Mouse (Mus musculus) cerebellum, postnatal 36 days (tissue): ENCODE measurements around the gene Med26.

Experiments used
- DNase-seq, 2 experiments: peaks; one replicate each; pipeline ENCODE4 v3.0.0; 2021 to 2022; ENCODE audit warnings: mixed read lengths in 2 of 2

The Med26 gene

DNA sequence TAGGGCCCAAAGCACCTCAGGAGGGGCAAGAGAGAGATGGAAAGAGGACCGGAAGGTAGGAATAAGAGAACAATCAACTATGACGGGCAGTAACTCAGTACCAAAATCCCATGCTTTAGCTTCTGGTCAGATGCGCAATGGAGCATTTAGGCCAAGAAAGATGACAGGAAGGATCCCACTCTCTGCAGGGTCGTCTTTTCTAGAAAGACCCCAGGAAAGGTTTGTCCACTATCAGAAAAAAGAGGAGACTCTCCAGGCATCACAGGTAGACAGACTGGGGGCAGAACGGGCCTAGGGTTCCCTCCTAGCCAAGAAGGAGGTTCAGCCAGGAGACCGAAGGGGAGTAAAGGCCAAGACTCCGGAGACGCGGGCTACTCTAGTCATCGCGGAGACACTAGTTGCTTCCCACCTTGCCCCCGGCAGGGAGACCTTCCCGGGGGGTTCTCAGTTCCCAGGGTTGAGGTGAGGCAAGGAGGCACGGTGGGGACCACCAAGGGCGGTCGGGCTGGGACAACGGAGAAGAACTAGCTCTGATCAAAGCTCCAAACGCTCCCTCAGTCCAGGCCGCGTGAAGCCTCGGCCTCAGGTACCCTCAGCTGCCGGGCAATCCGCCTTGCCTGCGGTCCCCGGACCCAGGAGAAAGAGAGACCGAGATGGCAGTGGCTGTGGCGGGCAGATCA, 808 bp downstream of the Med26 start:
- peak in 1 of 2 experiments; percentile 26 for DNase-seq

DNA sequence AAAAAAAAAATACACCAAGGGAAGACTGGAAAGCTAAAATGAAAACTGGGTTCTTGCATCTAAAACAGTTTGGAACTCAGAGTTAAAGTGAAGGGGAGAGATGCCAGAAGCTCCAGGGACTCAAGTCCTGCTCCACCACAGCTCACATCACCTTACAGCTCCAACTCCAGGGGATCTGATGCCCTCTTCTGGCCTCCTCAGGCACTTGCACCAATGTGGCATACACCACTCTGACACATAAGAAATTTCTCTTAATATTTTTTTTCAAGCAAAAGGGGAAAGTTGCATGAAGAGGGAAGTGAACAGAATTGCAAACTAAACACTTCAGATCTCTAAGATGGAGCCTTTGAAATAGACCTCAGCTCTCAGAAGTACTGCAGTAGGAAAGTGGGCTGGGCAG, 8.8 kb downstream of the Med26 start:
- no peak for DNase-seq

DNA sequence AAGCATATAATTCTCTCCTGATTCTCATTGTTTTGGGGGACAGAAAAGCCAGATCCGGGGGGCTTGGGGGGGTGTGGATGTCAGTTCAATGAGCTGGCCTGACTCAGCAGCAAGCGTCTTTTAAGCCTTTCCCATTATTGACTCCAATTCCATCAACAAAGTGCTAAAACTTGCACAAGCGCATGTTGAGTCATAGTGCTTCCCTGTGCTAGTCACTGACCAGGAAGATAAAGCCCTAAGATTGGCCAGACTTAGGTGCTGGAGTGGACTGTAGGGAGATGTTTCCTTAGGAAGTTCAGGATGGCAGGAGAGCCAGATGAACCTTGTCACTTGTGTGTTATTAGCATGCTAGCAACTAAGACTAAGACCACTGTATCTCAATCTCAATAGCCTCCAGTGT, 13.2 kb downstream of the Med26 start:
- DNase-seq = no peak

DNA sequence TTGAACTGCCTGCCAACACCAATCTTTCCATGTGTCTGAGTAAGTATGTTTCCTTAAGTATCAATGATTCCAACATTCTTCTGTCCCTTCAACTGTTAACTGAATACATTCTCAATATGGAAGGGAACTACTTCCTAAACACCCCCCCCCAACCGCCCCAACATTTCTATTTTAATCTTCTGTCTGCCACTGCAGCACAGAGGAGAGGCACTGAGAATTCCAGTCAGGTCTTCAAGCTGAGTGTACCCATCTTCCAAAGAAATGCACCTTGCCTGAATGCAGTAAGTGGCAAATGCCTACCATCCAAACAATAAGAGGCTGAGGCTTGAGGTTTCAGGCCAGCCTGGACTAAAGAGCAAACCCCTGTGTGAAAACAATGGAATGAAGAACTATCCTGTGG, 16.0 kb downstream of the Med26 start:
- DNase-seq = no peak

DNA sequence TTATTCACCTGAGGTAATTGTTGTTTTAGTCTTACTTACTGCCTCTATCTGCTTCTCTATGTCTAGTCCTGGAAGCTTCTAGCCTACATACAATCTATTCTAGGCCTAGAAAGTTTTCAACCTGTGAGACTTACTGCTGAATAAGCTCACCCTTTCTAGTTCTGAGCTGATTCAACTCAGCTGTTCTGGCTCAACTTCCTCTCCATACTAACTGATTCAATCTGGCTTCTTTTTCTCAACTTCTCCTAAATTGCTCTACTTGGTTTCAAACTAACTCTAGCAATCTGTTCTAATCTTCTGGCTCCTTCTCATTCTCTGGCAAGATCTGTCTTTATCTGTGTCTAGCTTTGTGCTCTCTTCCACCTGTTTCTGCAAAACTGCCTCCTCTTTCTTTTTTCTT, 26.2 kb downstream of the Med26 start:
- no peak for DNase-seq

DNA sequence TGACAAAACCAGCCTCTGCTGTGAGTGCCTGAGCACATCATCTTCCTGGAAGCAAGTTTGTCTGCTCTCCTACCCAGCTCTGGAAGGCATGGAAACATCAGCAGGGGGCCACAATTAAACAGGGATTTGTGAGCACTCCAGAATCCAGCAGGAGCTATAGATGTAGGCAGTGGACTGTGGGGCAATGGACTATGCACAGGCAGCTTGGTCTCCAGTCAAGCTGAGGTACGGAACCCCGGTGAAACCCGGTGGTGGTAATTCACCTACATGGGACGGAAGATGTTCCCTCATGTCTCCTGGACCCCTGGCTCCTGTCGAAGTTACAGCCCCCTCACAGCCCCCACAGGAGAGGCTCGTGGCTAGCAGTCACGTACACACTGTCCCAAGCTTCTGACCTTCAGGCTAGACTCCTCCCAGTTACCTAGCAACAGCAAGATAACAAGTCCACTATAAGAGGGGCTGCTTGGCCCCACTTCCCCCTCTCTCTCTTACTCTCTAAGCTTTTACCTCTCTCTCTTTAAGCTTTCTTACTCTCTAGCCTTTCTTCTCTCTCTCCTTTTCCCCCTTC, 30.6 kb downstream of the Med26 start:
- no peak for DNase-seq

DNA sequence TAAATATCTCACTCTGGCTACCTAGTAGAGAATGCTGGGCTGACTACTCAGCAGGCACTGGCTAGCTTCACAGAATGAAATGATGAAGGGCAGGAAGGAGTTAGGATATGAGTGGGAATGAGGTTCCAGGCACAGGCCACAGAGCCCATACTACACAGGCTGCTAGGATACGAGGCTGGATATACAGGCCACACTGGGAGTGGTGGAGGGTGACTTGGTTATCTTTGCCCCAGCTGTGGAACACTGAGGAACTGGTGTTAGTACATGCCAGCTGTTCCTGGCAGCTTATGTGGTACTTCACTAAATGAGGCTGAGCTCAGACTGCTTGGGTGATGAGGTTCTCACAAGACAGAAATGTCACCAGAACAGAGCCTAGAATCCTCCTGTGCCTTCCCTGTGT, 34.9 kb downstream of the Med26 start:
- no peak for DNase-seq

DNA sequence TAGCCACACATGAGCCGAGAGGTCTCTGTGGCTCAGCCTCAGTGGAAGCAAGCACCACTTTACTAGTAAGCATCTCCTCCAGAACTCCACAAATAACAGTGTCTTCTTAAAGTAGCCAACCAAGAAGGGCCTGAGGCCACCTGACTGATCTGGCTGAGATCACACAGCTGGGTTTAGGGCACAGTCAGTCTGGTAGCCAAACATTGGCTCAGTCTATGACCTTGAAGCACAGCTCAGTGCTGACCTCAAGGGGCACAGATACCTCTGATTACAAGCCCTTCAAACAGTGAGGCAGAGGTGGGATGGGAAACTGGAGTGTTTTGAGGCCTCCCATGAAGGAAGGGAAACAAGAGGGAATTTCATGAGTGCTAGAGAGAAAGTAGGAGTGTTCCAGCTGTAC, 35.4 kb downstream of the Med26 start:
- no peak for DNase-seq

DNA sequence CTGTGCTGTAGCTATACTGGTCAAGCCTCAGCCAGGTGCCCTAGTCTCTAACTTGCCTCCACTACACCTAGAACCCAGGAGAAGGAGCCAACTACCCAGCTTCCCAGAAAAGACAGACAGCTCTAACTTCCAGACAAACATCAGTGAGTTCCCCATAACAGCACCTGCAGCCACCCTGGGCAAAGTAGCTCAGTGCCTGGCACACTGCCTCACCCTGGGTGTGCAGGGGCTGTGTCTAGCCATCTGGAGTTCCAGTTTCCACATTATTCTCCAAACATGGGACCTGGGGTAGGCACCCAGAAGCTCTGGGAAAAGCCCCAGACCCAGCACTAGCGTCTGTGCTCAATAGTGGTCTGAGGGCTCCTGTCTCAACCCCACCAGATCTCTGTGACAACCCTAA, 40.6 kb downstream of the Med26 start:
- DNase-seq = no peak

DNA sequence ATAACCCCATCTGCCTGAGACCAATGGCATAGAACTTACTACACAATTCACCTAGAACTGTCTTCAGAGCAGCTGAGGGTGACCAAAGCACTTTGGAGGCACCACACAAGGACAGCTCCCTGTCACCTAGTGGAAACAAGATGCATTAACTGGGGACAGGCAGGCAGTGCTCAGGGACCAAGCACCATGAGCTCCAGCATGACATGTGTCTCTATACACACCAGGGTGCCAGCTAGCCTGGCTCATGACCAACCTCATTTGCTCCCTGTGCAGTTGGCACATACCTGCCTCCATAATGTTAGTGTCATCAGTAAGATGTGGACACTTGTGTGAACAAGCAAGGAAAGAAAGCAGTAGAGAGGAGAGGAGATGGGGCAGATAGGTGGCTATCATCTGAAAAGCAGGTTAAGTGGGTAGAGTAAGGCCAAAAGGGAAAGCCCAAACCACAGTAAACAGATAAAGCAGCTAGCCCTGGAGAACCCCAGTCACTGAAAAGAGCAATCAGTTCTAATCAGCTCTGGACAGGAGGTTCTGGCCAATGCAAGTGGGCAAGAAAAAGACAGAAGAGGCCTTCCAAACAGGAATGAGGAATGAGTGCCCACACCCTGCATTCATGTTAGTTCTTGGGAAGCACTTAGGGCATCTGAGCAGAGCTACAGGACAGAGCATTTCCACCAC, 43.3 kb downstream of the Med26 start:
- peak; percentile 68 to 70 for DNase-seq

DNA sequence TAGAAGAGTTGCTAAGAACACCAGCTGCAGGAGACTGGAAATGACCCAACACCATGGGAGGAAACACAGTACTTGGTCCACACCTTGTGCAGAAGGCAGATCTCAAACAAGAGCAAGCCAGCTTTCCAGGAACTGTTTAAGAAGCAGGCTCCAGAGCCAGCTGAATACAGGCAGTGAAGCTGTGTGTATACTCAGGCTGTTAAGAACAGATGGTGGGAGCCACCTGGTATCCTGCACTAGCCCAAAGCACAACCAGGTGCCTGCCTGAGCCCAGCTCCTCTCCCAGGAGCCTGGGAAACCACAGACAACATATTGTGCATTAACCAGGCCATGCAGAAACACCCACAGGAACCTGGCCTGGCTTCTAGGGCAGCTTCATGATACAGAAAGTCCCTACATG, 43.9 kb downstream of the Med26 start:
- peak; percentile 83 for DNase-seq

DNA sequence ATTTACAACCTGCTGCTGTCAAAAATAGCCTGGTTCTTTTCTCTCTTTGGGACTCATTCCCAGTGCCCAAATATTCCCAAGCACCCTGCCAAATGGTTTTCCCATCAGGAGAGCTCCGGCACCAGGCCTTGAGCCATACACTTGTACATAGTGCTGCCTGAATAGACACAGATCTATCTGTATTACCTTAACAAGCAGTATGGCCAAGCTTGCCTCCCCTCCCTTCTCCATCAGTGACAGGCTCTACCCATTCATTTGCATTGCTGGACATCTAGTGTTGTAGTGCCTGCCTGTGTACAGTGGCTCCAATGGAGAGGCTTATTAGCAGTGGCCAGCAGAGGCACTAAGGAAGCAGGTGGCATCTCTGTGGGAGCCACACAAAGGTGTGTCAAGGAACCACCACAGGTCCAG, 47.5 kb downstream of the Med26 start:
- DNase-seq = peak; percentile 83 to 88

DNA sequence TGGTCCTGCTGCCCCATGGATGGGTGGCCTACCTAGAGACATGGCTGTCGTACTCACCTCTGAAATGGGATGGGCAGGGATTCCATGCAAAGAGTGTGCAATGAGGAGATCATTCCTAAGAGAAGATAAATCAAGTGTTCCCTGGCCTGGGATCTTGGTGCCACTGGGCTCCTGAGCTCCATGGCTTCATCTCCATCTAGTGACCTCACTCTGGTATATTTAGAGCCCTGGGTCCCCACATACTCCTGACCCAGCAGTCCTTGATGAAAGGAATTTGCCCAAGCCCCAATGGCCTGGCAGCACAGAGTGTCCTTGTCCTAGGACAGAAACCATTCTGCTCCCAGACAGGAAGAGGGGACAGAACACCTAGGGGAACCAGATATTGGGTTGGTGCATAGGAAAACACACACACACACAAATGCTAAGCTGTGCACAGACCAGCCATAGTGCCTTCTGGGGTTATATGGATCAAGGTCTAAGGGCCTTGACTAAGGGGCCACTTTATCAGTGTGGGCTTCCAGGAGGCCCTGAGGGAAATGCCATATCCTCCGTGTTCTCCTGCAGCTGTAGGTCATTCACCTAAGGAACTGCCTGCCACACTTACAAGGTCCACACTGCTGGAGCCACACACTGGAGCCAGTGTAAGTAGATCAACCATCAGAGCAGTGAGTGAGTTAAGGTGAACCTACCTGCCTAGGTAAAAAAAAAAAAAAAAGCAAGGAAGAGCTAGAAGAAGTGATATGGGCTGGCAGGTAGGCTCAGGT, 48.4 kb downstream of the Med26 start:
- DNase-seq = no peak

DNA sequence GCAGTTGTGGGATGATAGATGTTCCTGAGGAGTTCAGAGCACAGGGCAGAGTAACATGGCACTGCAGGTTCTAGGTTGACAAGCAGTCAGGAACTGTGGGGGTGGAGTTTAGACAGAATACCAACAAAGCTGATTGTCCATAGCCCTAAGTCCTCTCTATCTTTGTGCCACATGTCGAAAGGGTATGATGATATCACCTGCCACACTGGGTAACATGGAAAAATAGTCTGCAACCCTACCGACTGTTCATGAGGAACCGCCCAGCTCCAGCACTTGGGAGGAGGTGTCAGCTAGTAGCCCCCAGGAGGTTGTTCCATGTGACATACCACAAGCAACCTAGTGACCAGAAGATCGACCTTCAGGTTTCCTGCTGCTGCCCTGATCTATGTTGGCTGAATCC, 49.5 kb downstream of the Med26 start:
- no peak for DNase-seq

DNA sequence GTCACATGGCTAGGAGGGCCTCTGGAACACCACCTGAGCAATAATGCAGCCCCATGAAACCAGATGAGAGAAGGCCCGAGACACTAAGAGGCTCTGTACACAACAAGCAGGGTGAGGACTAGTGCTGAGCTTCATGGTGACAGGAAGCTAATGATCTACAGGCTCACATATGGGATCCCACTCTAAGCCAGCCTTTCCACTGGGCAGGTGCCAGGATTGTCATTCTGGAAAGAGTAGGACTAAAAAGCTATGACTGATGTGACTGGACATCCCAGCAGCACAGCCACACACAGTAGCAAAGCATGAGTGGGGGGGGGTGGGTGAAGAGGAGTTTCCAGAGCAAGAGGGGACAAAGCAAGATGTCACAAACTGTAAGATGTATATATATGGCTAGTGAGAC, 50.2 kb downstream of the Med26 start:
- DNase-seq = no peak

DNA sequence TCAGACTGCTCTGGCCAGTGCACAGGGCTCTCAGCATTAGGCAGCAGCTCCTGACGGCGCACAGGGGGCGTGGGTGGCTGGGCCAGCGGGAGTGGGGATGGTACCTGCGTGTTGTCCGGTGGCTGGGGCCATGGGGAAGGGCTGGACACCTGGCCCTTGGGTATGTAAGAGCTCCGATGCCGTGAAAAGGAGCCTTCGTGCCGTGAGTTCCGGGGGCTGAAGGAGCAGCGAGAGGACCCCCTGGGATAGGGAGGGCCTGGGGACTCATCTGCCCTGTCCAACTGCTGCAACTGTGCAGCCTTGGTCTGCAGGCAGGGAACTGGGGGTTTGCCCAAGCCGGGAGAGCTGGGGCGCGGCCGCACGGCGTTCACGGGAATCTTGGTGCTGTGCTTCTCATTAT, 51.9 kb downstream of the Med26 start:
- DNase-seq = no peak

DNA sequence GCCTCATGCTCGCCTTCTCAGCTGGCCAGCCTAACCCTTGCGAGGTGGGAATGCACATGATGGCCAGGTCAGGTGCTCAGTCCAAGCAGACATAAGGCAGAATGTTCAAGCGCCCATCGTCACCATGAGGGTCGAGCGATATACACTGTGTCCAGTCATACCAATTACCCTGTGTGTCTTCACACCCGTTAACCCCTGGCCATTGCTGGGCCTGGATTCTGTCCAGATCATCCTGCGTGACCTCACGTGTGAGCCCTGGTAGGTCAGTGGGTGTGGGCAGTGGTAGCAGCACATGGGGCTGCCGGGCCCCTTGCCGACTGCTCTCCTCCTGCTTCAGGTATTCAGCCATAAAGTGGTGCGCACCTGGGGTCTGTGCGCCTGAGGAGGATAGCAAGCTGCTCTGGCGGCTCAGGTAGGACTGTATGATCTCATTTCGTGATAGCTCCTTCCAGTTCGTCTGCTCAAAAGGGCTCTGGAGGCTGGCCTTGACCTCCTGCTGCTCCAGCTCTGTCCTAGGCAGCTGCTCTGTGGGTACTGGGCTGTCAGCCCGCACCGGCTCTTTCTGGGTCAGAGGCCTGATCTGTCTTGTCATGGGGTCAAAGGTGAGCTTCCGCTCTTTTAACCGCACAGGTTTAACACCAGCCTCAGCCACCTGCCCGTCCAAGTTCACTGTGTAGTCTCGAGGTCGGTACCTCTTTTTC, 52.5 kb downstream of the Med26 start:
- peak in 1 of 2 experiments; percentile 25 for DNase-seq

DNA sequence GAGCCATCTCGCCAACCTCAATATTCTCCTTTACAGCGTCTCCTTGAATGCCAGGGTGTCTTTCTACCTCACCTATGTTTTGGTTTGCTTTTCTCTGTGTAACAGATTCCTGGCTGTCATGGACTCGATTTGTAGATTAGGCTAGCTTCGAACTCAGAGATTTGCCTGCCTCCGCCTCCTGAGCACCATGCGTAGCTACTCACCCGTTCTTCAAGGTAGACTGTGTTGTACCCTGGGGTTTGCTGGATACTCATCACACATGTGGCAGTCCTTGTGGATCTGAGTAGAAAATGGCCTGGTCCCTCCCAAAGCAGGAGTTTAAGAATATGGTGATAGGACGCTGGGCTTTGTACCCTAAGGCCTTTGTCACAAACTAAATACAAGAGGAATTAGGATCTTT, 54.7 kb downstream of the Med26 start:
- DNase-seq = no peak

DNA sequence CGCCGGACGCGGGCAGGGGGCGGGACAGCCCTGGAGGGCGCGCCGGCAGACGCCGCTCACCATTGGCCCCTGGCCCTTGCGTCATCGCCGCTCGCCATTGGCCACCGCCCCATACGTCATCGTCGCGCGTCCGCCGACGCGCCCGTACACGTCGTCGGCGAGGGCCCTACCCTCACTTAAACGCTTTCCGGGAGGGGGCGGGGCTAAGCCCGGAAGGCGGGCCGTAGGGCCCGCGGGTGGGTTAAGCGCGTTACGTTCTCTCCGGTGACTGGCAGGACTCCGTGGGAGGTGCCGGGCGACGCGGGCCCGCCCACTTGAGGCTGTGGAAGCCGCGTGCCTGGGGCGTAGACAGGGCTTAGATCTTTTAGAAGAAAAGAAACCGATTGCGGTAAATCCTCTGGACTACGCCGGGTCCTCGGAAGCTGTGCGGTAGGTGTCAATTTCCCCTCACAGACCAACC, 55.4 kb downstream of the Med26 start:
- DNase-seq = peak; percentile 98 to 100

DNA sequence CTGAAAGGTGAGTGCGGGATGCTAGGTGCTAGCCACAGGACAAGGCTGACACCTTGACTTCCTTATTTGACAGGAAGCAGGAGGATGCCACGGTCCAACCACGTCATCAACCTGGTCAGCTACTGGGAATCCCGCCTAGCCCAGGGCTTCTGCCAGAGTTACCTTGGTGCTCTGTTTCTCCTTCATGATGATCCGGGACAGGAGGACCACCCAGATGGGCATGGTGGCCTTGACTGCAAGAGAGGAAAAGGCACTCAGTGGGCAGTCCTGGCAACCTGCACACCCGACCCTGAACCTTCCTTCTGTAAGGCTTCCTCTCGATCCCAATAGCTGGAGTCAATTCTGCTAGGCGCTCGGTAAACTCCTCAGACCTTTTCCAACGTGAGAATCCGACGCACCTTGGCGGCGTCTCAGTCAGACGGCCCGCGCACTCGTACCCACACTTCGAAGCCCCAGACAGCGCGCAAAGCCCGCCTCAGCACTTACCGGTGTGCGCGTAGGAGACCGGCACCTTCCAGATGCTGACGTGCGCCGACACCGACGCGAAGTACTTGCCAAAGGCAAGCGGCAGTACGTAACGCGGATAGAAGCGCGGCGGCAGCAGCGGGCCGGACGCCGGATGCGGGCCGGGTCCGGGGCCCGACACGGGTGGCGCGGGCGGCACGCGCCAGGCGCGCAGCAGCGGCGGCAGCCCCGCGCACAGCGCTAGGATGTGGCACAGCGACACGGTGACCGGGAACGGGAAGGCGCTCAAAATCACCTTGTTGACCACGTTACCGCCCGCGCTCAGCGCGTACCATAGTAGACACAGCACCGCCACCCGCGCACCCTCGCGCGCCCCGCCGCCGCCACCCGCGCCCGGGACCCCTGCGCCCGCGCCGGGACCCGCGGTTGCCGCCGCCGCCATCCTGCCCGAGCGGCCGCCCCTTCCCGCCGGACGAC, 56.1 kb downstream of the Med26 start, which contains the start of gene Slc35e1:
Slc35e1 (minus strand) TSS at position 935 of the 942 bp plus-strand sequence.
- peak in 1 of 2 experiments; percentile 27 for DNase-seq

DNA sequence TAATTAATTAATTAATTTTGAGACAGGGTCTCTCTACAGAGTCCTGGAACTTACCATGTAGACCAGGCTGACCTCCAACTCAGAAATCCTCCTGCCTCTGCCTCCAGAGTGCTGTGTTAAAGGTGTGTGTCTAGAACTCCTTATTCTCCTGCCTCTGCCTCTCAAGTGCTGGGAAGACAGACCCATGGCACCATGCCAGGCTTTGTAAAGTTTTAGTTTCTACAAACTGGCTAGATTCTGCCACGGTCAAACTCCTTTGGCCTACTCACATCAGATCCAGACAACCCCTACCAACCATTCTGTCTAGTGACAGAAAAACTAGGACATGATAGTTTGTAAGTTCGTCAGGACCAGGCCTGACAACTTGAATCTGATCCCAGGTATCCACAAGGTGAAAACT, 57.1 kb downstream of the Med26 start:
- no peak for DNase-seq

DNA sequence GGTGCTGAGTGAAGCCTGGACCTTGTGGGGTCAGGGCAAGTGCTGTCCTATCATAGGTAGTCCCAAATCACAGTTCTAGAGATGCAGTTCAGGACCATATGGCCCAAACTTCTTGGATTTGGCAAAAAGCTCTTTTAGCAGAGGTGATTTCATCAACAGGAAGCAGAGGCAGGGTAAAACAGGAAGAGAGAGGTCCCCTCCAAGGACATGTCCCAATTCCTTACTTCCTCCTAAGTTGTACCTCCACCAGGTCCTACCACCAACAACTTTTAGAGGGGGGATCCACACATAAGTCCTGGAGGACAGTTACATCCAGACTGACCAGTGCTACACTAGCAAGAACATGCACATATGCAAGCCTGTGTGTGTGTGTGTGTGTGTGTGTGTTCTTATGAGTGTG, 61.1 kb downstream of the Med26 start:
- no peak for DNase-seq
